Mouse (Mus musculus) ES-E14 (cell line): ENCODE measurements around the gene Irak2.

Source experiments
- HCFC1 ChIP-seq: IDR thresholded peaks from 2 replicates; pipeline ENCODE4 v1.6.1; 2012; ENCODE audit warnings: low read length, inconsistent platforms, borderline replicate concordance; ENCODE audit not compliant: insufficient read depth
- MAFK ChIP-seq: IDR thresholded peaks from 2 replicates; pipeline ENCODE4 v1.6.1; 2014; ENCODE audit warnings: mild to moderate bottlenecking, low read depth, low read length, inconsistent platforms; ENCODE audit not compliant: insufficient read depth
- ZC3H11A ChIP-seq: IDR thresholded peaks from 2 replicates; pipeline ENCODE4 v1.6.1; 2012; ENCODE audit warnings: low read depth, mild to moderate bottlenecking, inconsistent platforms, low read length, borderline replicate concordance

- no peak for TF ChIP-seq ZC3H11A
- TF ChIP-seq HCFC1 = no peak
- TF ChIP-seq MAFK = no peak
Measured at GRCm38 (mm10) chr6:113728181-113728580, 89.9 kb downstream of the Irak2 start.
